In genomic region chr7:137310091-137310761, GRCm38 (mm10) we compare ENCODE assay signal across 8 mouse cellular contexts. TPM values are rescaled to one million over a fixed set of nuclear protein-coding genes. Genes with fewer than 3 reads are reported as not detected.
A peak's percentile ranks its signal among the peaks of the same experiment; 100 is the strongest.
DNase-seq lines count a peak whose midpoint lies in the region; ATAC-seq and TF ChIP-seq lines count a peak whose summit lies in the region.

No protein-coding gene starts in this region.

- WGBS in lung, postnatal 0 days, result under 1% methylated on average over 36 of the region's 49 CpGs
- under 1% methylated on average over 46 of the region's 49 CpGs for WGBS in forebrain, embryonic 10.5 days
- WGBS in hindbrain, embryonic 13.5 days, result under 1% methylated on average over 37 of the region's 49 CpGs
- WGBS in midbrain, embryonic 15.5 days, result under 1% methylated on average over 45 of the region's 49 CpGs

- DNase-seq in lung, postnatal 0 days (ENCODE audit: low spot score), result no peak
- no peak for DNase-seq in lung, postnatal 4 days
- peak; percentile 65 for DNase-seq in forebrain, embryonic 10.5 days (ENCODE audit: extremely low spot score, low spot score)
- no peak for DNase-seq in ovary, postnatal 10 days (ENCODE audit: low spot score)
- DNase-seq in right cerebral cortex, postnatal 10 days (ENCODE audit: low spot score in 2 of 2), result no peak

- no peaks in the 10 kb centered on the region for H3K9me3 ChIP-seq in lung, postnatal 0 days (ENCODE audit: low read length)
- no peaks in the 10 kb centered on the region for H3K9me3 ChIP-seq in forebrain, embryonic 10.5 days
- H3K9me3 ChIP-seq in hindbrain, embryonic 13.5 days, result no peaks in the 10 kb centered on the region
- H3K9me3 ChIP-seq in midbrain, embryonic 15.5 days, result no peaks in the 10 kb centered on the region

- peaks cover 19% of the 10 kb centered on the region; the same call in 1 of the 2 replicates for H3K4me1 ChIP-seq in lung, postnatal 0 days (ENCODE audit: insufficient read depth, low read depth, low read length)
- H3K4me1 ChIP-seq in forebrain, embryonic 10.5 days, result peaks cover 82% of the 10 kb centered on the region
- H3K4me1 ChIP-seq in hindbrain, embryonic 13.5 days (replicated peaks), result peaks cover 56% of the 10 kb centered on the region
- peaks cover 41% of the 10 kb centered on the region for H3K4me1 ChIP-seq in midbrain, embryonic 15.5 days

- peak overlapping the region; percentile 17 for H3K4me3 ChIP-seq in lung, postnatal 0 days (ENCODE audit: low read depth, low read length)
- H3K4me3 ChIP-seq in forebrain, embryonic 10.5 days, result peak overlapping the region; percentile 65
- H3K4me3 ChIP-seq in hindbrain, embryonic 13.5 days, result peak overlapping the region; percentile 79
- peak overlapping the region; percentile 60 for H3K4me3 ChIP-seq in midbrain, embryonic 15.5 days

- peak overlapping the region; percentile 25 for H3K4me2 ChIP-seq in lung, postnatal 0 days (replicated peaks; ENCODE audit: low read depth, low read length)
- H3K4me2 ChIP-seq in hindbrain, embryonic 13.5 days, result peak overlapping the region; percentile 77
- peak overlapping the region; percentile 77 for H3K4me2 ChIP-seq in midbrain, embryonic 15.5 days

- no peaks in the 10 kb centered on the region for H3K36me3 ChIP-seq in lung, postnatal 0 days (ENCODE audit: insufficient read depth, low read length)
- no peaks in the 10 kb centered on the region for H3K36me3 ChIP-seq in forebrain, embryonic 10.5 days (replicated peaks)
- H3K36me3 ChIP-seq in hindbrain, embryonic 13.5 days, result peaks cover 6% of the 10 kb centered on the region; the same call in 1 of the 2 replicates
- no peaks in the 10 kb centered on the region for H3K36me3 ChIP-seq in midbrain, embryonic 15.5 days (replicated peaks)

- no peak for TF ChIP-seq EP300 in lung, postnatal 0 days (IDR thresholded peaks at IDR 0.05)

- no peak overlapping the region for H3K27ac ChIP-seq in lung, postnatal 0 days (ENCODE audit: low read length)
- peak overlapping the region; percentile 86 for H3K27ac ChIP-seq in forebrain, embryonic 10.5 days
- peak overlapping the region; percentile 98 for H3K27ac ChIP-seq in hindbrain, embryonic 13.5 days
- H3K27ac ChIP-seq in midbrain, embryonic 15.5 days, result peak overlapping the region; percentile 93

- ATAC-seq in lung, postnatal 0 days, result no peak
- no peak for ATAC-seq in hindbrain, embryonic 13.5 days (ENCODE audit: low FRiP score)
- ATAC-seq in midbrain, embryonic 15.5 days (replicated peaks), result no peak
- no peak for ATAC-seq in CD4-positive, CD25-positive, alpha-beta regulatory T cell, adult 4 months

- peaks cover 96% of the 10 kb centered on the region for H3K27me3 ChIP-seq in lung, postnatal 0 days (replicated peaks; ENCODE audit: insufficient read depth, low read length)
- peaks cover 99% of the 10 kb centered on the region for H3K27me3 ChIP-seq in forebrain, embryonic 10.5 days (ENCODE audit: poor library complexity, severe bottlenecking)
- H3K27me3 ChIP-seq in hindbrain, embryonic 13.5 days, result peaks cover 15% of the 10 kb centered on the region; the same call in 1 of the 2 replicates
- H3K27me3 ChIP-seq in midbrain, embryonic 15.5 days (replicated peaks), result 0 out of 2 replicates have a peak, but pooled peaks cover 3% of the 10 kb centered on the region

- TF ChIP-seq CTCF in lung, postnatal 0 days (IDR thresholded peaks at IDR 0.05), result no peak

- H3K9ac ChIP-seq in lung, postnatal 0 days (replicated peaks; ENCODE audit: low read depth), result no peak overlapping the region
- peak overlapping the region; percentile 99 for H3K9ac ChIP-seq in hindbrain, embryonic 13.5 days
- H3K9ac ChIP-seq in midbrain, embryonic 15.5 days, result peak overlapping the region; percentile 73

RNA-seq across cellular contexts. Expression of gene Ebf3, which starts 4.0 kb away (rescaled TPM):
- polyA plus RNA-seq in lung, postnatal 0 days (2015; fragmentation: Nextera tagmentation; extraction: Ambion mirVana), result not detected in 2 replicates
- polyA plus RNA-seq in forebrain, embryonic 10.5 days (2016; fragmentation: Nextera tagmentation; extraction: Ambion mirVana), result 1.3 TPM in 2 replicates
- polyA plus RNA-seq in hindbrain, embryonic 13.5 days (2015; fragmentation: Nextera tagmentation; extraction: Ambion mirVana), result 22.2 and 27.7 TPM in 2 replicates
- 14.6 and 14.9 TPM in 2 replicates for polyA plus RNA-seq in midbrain, embryonic 15.5 days (2015; fragmentation: Nextera tagmentation; extraction: Ambion mirVana)
- polyA plus RNA-seq in CD4-positive, CD25-positive, alpha-beta regulatory T cell, adult 4 months (2017; shearing (Covaris generic)), result not detected

Comparison
In these comparisons a context has a peak if more than half of its experiments do, and no peak if none do; other contexts are left out.
1. H3K4me2 ChIP-seq: peak in every context shown above with its lines; median percentile 77 in hindbrain, embryonic 13.5 days; 77 in midbrain, embryonic 15.5 days; 25 in lung, postnatal 0 days.
2. H3K4me3 ChIP-seq: peak in every context shown above with its lines; median percentile 79 in hindbrain, embryonic 13.5 days; 65 in forebrain, embryonic 10.5 days; 60 in midbrain, embryonic 15.5 days; 17 in lung, postnatal 0 days.